Mouse (Mus musculus) heart, embryonic 13.5 days (tissue): ENCODE results near the gene Sipa1l1. TPM values are rescaled to one million over a fixed set of nuclear protein-coding genes. Genes with fewer than 3 reads are reported as not detected.

Experiments
- ATAC-seq: fragments of 200-750 bp; cut with Nextera tagmentation; 2 replicates; pipeline ENCODE4 v1.8.0; 2017; ENCODE audit warnings: moderate TSS enrichment; ENCODE audit not compliant: insufficient number of reproducible peaks, low FRiP score, low TSS enrichment; ENCODE audit errors: extremely low read depth
- H3K27ac ChIP-seq: fragments of 300-500 bp; sonication (generic); replicated peaks from 2 replicates; pipeline ENCODE4 v1.5.1; 2015; ENCODE audit warnings: moderate library complexity, mild to moderate bottlenecking, inconsistent platforms
- H3K27me3 ChIP-seq: fragments of 300-500 bp; sonication (generic); replicated peaks from 2 replicates; pipeline ENCODE4 v1.6.1; 2015; ENCODE audit warnings: mild to moderate bottlenecking, inconsistent platforms
- H3K36me3 ChIP-seq: fragments of 300-500 bp; sonication (generic); 2 replicates; pipeline ENCODE4 v1.6.1; 2015; ENCODE audit warnings: mild to moderate bottlenecking, inconsistent platforms
- H3K4me1 ChIP-seq: fragments of 300-500 bp; sonication (generic); 2 replicates; pipeline ENCODE4 v1.6.1; 2015; ENCODE audit warnings: inconsistent platforms
- H3K4me2 ChIP-seq: fragments of 300-500 bp; sonication (generic); 2 replicates; pipeline ENCODE4 v1.6.1; 2015; ENCODE audit warnings: inconsistent platforms, mild to moderate bottlenecking, moderate library complexity
- H3K4me3 ChIP-seq: fragments of 300-500 bp; sonication (generic); 2 replicates; pipeline ENCODE4 v1.5.1; 2015; ENCODE audit warnings: moderate library complexity, mild to moderate bottlenecking, inconsistent platforms
- H3K9ac ChIP-seq: fragments of 300-500 bp; sonication (generic); 2 replicates; pipeline ENCODE4 v1.6.1; 2015; ENCODE audit warnings: inconsistent platforms, mild to moderate bottlenecking, moderate library complexity
- H3K9me3 ChIP-seq: fragments of 300-500 bp; sonication (generic); 2 replicates; pipeline ENCODE4 v1.6.1; 2016; ENCODE audit warnings: inconsistent platforms
- WGBS: fragments of 180-500 bp; shearing (Covaris S2); methylation state at CpG from one replicate; pipeline ENCODE4 v1.1.7; 2015; ENCODE audit warnings: mixed read lengths; 5-methylcytosine and 5-hydroxymethylcytosine counted together
- polyA plus RNA-seq: library from polyadenylated mRNA; unstranded; fragments of >200 nt; fragmentation: Nextera tagmentation; extraction: Ambion mirVana; gene quantifications from 2 replicates; pipeline ENCODE4 v1.2.1, GENCODE M21; 2015

The Sipa1l1 gene
- polyA plus RNA-seq, 1 experiment from 2014 or later, result 19.9 TPM

DNA sequence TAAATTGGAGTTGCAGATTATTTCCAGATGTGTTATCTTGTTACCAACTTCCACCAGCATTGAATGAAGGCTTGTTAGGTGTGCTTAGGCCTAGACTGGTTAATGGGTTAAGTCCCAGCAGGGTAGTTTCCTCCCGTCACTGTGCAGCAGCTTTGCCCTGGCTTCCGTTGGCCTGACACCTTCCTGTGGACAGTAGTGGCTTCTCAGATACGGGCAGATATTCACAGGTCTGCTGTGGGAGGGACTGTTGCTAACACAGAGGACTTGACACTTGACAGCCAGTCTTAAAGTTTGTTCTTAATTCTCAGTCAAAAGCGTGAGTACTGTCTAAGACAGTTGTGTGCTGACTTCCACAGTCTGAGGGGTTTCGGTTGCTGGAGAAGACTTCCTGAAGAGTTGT lies 45.8 kb downstream of the Sipa1l1 start:
- Histone ChIP-seq H3K9ac (no peak overlapping the region), H3K36me3 (peaks cover 9% of the 10 kb centered on the region), H3K9me3 (0 out of 2 replicates have a peak, but pooled peaks cover 3% of the 10 kb centered on the region), H3K27me3 (no peaks in the 10 kb centered on the region), H3K4me3 (no peak overlapping the region), H3K4me2 (no peak overlapping the region), H3K27ac (no peak overlapping the region), H3K4me1 (peaks cover 53% of the 10 kb centered on the region)
- no peak for ATAC-seq
- 32% methylated on average over 5 of the region's 5 CpGs for WGBS

DNA sequence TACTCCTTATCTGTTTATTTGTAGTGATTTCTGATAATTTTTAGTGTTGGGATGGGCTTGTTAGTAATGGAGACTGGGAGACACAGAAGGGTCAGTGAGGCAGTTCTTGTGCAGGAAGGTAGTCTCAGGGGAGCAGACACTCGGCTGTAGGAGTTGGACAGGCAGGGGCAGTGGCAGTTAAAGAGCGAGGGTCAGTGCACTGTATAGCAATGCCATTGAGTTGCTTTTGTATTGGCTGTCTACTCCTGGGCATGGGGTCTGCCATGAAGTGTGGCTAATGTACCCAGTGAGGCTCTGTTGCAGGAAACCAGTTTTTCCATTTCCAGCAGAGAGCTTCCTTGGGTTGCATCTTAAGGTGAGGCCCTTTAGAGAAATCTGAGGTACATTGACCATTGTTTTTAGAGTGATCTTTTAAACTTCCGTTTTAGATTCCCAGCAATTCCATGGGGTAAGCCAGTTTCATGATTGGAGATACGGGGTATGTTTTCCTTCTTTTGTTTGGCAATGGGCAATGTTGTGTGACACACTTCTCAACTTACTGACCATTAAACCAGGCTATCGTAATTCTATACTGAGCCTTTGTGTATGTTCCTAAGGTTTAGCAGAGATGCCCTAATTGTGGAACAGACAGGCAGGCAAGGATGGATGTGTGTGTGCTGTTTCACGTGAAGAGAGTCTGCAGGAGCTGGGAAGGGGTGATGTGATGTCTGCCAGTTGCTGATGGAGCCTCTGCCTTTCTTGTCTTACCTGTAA lies 47.9 kb downstream of the Sipa1l1 start:
- 74% methylated on average over 6 of the region's 6 CpGs for WGBS
- Histone ChIP-seq H3K4me3 (no peak overlapping the region), H3K4me1 (peaks cover 57% of the 10 kb centered on the region), H3K9ac (no peak overlapping the region), H3K36me3 (peaks cover 9% of the 10 kb centered on the region), H3K9me3 (0 out of 2 replicates have a peak, but pooled peaks cover 3% of the 10 kb centered on the region), H3K4me2 (no peak overlapping the region), H3K27ac (no peak overlapping the region), H3K27me3 (no peaks in the 10 kb centered on the region)
- no peak for ATAC-seq

DNA sequence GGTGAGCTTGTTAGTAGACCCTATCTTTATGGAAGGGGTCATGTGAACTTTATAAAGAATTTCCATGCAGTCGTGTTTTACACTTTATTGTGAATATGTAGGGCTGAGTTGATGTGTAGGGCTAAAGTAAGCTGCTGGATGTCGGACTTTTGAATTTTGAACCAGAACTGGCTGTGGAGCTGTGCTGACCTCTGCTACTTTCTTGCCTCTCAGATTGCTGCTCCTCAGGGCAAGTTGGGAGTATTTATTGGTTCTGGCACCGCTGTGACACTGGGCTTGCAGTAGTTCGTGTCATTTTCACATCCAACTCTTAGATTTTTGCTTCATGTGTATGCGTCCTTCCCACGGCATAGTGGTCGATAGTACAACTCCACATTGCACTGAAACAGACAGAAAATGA lies 49.1 kb downstream of the Sipa1l1 start:
- H3K27me3 ChIP-seq, result no peaks in the 10 kb centered on the region
- H3K9ac ChIP-seq, result no peak overlapping the region
- ATAC-seq, result no peak
- 87% methylated on average over 7 of the region's 7 CpGs for WGBS
- 0 out of 2 replicates have a peak, but pooled peaks cover 3% of the 10 kb centered on the region for H3K9me3 ChIP-seq
- peaks cover 9% of the 10 kb centered on the region for H3K36me3 ChIP-seq
- no peak overlapping the region for H3K4me3 ChIP-seq
- H3K4me1 ChIP-seq, result peaks cover 56% of the 10 kb centered on the region
- no peak overlapping the region for H3K4me2 ChIP-seq
- no peak overlapping the region for H3K27ac ChIP-seq

- 63% methylated on average over 5 of the region's 5 CpGs for WGBS
- Histone ChIP-seq H3K4me2 (no peak overlapping the region), H3K27ac (no peak overlapping the region), H3K36me3 (no peaks in the 10 kb centered on the region), H3K27me3 (no peaks in the 10 kb centered on the region), H3K9ac (no peak overlapping the region), H3K4me3 (no peak overlapping the region), H3K9me3 (no peaks in the 10 kb centered on the region), H3K4me1 (peaks cover 68% of the 10 kb centered on the region)
- no peak for ATAC-seq
Measured at GRCm38 (mm10) chr12:82220367-82221089, 51.4 kb downstream of the Sipa1l1 start.

DNA sequence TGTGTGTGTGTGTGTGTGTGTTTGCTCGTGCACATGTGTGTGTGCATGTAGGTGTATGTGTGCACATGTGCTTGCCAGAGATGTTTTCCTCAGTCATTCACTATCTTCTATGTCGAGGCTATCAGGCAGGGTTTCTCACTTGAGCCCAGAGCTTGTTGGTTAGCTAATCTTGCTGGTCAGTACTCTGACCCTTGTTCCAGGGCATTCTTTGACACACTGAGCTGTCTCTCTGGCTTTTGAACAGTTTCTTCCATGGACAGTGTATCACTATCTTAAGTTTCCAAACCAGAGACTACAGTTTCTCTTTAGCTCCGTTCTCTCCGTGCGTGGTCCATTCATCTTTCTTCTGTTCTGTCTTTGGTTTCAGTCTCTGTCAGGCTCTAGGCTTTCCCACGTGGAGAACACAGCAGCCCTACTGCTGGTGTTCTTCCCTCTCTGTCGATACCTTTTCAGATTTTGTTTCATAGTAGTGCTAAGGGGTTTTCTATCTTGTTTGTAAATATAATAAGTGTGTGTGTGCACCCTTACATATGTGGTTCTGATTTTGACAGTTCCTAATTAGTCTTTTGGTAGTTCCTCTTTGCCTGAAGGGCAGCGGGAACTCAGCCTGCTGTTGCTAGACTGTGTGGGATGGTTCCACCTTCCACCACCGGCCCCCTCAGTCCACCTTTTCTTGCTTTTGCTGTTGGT lies 54.2 kb downstream of the Sipa1l1 start:
- peak overlapping the region; percentile 19; the same call in 1 of the 2 replicates for H3K9ac ChIP-seq
- H3K9me3 ChIP-seq, result no peaks in the 10 kb centered on the region
- WGBS, result 53% methylated on average over 9 of the region's 9 CpGs
- ATAC-seq, result no peak
- H3K4me2 ChIP-seq, result no peak overlapping the region
- H3K4me1 ChIP-seq, result peaks cover 73% of the 10 kb centered on the region
- H3K4me3 ChIP-seq, result no peak overlapping the region
- H3K27me3 ChIP-seq, result no peaks in the 10 kb centered on the region
- no peaks in the 10 kb centered on the region for H3K36me3 ChIP-seq
- no peak overlapping the region for H3K27ac ChIP-seq

GRCm38 (mm10) chr12:82224848-82225247 lies 55.7 kb downstream of the Sipa1l1 start:
- WGBS, result 83% methylated on average over 7 of the region's 7 CpGs
- H3K27ac ChIP-seq, result no peak overlapping the region

DNA sequence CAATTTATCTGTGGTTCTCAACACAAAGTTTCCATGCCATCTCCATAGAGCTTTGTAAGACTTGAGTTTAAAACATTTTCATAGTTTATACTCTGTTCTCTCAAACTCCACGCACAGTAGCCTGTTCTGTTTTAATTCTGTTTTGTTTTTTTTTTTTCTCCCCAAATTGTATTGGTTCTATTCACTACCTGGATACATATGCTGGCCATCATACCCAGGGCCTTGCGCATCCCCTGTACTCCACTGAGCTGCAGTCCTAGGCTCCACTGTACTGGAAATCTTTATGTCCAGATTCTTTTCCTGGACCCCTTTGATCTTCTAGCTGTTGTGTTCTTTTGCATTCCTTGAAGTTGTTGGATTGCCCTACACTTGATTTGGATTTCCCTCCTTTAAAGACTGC lies 56.2 kb downstream of the Sipa1l1 start:
- WGBS, result 97% methylated on average over 2 of the region's 2 CpGs
- no peak for ATAC-seq
- no peak overlapping the region for H3K9ac ChIP-seq
- H3K36me3 ChIP-seq, result no peaks in the 10 kb centered on the region
- no peak overlapping the region for H3K4me3 ChIP-seq
- no peaks in the 10 kb centered on the region for H3K9me3 ChIP-seq
- H3K4me2 ChIP-seq, result no peak overlapping the region
- H3K27me3 ChIP-seq, result no peaks in the 10 kb centered on the region
- 0 out of 2 replicates have a peak overlapping the region, but pooled peaks have one; percentile 3 for H3K27ac ChIP-seq
- H3K4me1 ChIP-seq, result peaks cover 74% of the 10 kb centered on the region

More at GRCm38 (mm10) chr12:82224848-82225247, 55.7 kb downstream of the Sipa1l1 start:
- Histone ChIP-seq H3K9me3 (no peaks in the 10 kb centered on the region), H3K36me3 (no peaks in the 10 kb centered on the region), H3K4me3 (no peak overlapping the region), H3K27me3 (no peaks in the 10 kb centered on the region), H3K4me1 (peaks cover 72% of the 10 kb centered on the region), H3K9ac (no peak overlapping the region), H3K4me2 (no peak overlapping the region)
- ATAC-seq, result no peak

GRCm38 (mm10) chr12:82225751-82226228 lies 56.7 kb downstream of the Sipa1l1 start:
- Histone ChIP-seq H3K36me3 (no peaks in the 10 kb centered on the region), H3K4me2 (no peak overlapping the region), H3K27ac (0 out of 2 replicates have a peak overlapping the region, but pooled peaks have one; percentile 3), H3K9me3 (no peaks in the 10 kb centered on the region), H3K9ac (no peak overlapping the region), H3K4me1 (peaks cover 75% of the 10 kb centered on the region), H3K4me3 (no peak overlapping the region), H3K27me3 (no peaks in the 10 kb centered on the region)
- 24% methylated on average over 4 of the region's 4 CpGs for WGBS
- 0 out of 2 replicates have a peak, but pooled peaks have one; percentile 8 for ATAC-seq

- no peak for ATAC-seq
- 60% methylated on average over 6 of the region's 6 CpGs for WGBS
- Histone ChIP-seq H3K9me3 (no peaks in the 10 kb centered on the region), H3K4me1 (peaks cover 82% of the 10 kb centered on the region), H3K4me2 (no peak overlapping the region), H3K4me3 (no peak overlapping the region), H3K9ac (no peak overlapping the region), H3K27me3 (no peaks in the 10 kb centered on the region), H3K27ac (no peak overlapping the region), H3K36me3 (no peaks in the 10 kb centered on the region)
Measured at GRCm38 (mm10) chr12:82226311-82227066, 57.4 kb downstream of the Sipa1l1 start.

- Histone ChIP-seq H3K4me3 (no peak overlapping the region), H3K27me3 (no peaks in the 10 kb centered on the region), H3K9ac (no peak overlapping the region), H3K4me1 (peaks cover 91% of the 10 kb centered on the region), H3K9me3 (no peaks in the 10 kb centered on the region), H3K27ac (0 out of 2 replicates have a peak overlapping the region, but pooled peaks have one; percentile 8), H3K36me3 (peaks cover 7% of the 10 kb centered on the region), H3K4me2 (no peak overlapping the region)
- WGBS, result 36% methylated on average over 4 of the region's 4 CpGs
- ATAC-seq, result no peak
Measured at GRCm38 (mm10) chr12:82230127-82230526, 61.0 kb downstream of the Sipa1l1 start.
